Mouse (Mus musculus) stomach, postnatal 0 days (tissue): ENCODE measurements around the gene Vps16.

ENCODE experiments used
- CTCF ChIP-seq: IDR thresholded peaks from 2 replicates; pipeline ENCODE4 v1.5.1; 2016; ENCODE audit warnings: antibody characterized with exemption, low read depth, mild to moderate bottlenecking, moderate library complexity
- EP300 ChIP-seq: optimal IDR thresholded peaks from 2 replicates; pipeline ENCODE3; 2016; ENCODE audit warnings: antibody characterized with exemption

- no peak for TF ChIP-seq CTCF
- TF ChIP-seq EP300: no peak
Measured at GRCm38 (mm10) chr2:130466438-130466837, 42.3 kb downstream of the Vps16 start.
